In genomic region chr14:79507846-79508245, GRCm38 (mm10) we compare ENCODE assay signal across 18 mouse cellular contexts. TPM values are rescaled to one million over a fixed set of nuclear protein-coding genes. Genes with fewer than 3 reads are reported as not detected.
DNase-seq lines count a peak whose midpoint lies in the region; ATAC-seq and TF ChIP-seq lines count a peak whose summit lies in the region.
"Had no signal": no experiment of that assay in that cellular context is flagged by ENCODE, and none has a peak within 500 bp of the region (broad histone marks: within the 10 kb centered on the region; RNA-seq: fewer than 3 reads in every experiment).

No protein-coding gene starts in this region.

- no peak for ATAC-seq in liver, postnatal 0 days
- ATAC-seq in frontal cortex, adult (ENCODE audit: low TSS enrichment): no peak
- no peak for ATAC-seq in forebrain, embryonic 11.5 days (replicated peaks; ENCODE audit: low FRiP score)
- ATAC-seq: hindbrain, postnatal 0 days had no signal

- TF ChIP-seq EP300 in liver, postnatal 0 days (IDR thresholded peaks at IDR 0.05; ENCODE audit: low read depth): no peak

- DNase-seq in layer of hippocampus, adult 2 months (ENCODE audit: low spot score in 2 of 2): no peak
- no peak for DNase-seq in layer of hippocampus, postnatal 14 days (ENCODE audit: low spot score in 2 of 2)
- no peak for DNase-seq in limb, embryonic 10.5 days (ENCODE audit: low spot score)
- DNase-seq in liver, postnatal 0 days: no peak
- DNase-seq in urinary bladder, postnatal 25 days (ENCODE audit: low spot score): no peak
- no peak for DNase-seq in forebrain, embryonic 11.5 days (ENCODE audit: low spot score)
- DNase-seq: cerebellum, adult 18-20 months; gastrocnemius, postnatal 25 days; lung, postnatal 10 days; right cerebral cortex, postnatal 14 days; thymus, postnatal 4 days had no signal

- H3K36me3 ChIP-seq in limb, embryonic 10.5 days: no peaks in the 10 kb centered on the region
- H3K36me3 ChIP-seq in liver, postnatal 0 days (replicated peaks; ENCODE audit: insufficient read depth, low read length): no peaks in the 10 kb centered on the region
- H3K36me3 ChIP-seq in forebrain, embryonic 11.5 days (ENCODE audit: control insufficient read depth, insufficient read depth, low read length): no peaks in the 10 kb centered on the region
- H3K36me3 ChIP-seq: embryonic facial prominence, embryonic 13.5 days; G1E; heart, embryonic 13.5 days; neural tube, embryonic 12.5 days had no signal

- no peaks in the 10 kb centered on the region for H3K27me3 ChIP-seq in limb, embryonic 10.5 days (ENCODE audit: low read depth, poor library complexity, severe bottlenecking)
- H3K27me3 ChIP-seq in liver, postnatal 0 days (ENCODE audit: insufficient read depth, low read length): no peaks in the 10 kb centered on the region
- H3K27me3 ChIP-seq in forebrain, embryonic 11.5 days (ENCODE audit: control insufficient read depth, insufficient read depth, low read length): no peaks in the 10 kb centered on the region
- H3K27me3 ChIP-seq: embryonic facial prominence, embryonic 13.5 days; heart, embryonic 13.5 days; neural tube, embryonic 12.5 days had no signal

- H3K4me1 ChIP-seq in brown adipose tissue, adult 24 weeks (ENCODE audit: control insufficient read depth, insufficient read depth, insufficient read length, low read length): peaks cover 31% of the 10 kb centered on the region
- peaks cover 23% of the 10 kb centered on the region for H3K4me1 ChIP-seq in limb, embryonic 10.5 days
- H3K4me1 ChIP-seq in liver, postnatal 0 days (ENCODE audit: insufficient read depth): peaks cover 32% of the 10 kb centered on the region
- H3K4me1 ChIP-seq in forebrain, embryonic 11.5 days (replicated peaks; ENCODE audit: control insufficient read depth, insufficient read depth, low read length): no peaks in the 10 kb centered on the region
- H3K4me1 ChIP-seq: neural tube, embryonic 12.5 days had no signal

- H3K9ac ChIP-seq in liver, postnatal 0 days (replicated peaks): no peak overlapping the region
- no peak overlapping the region for H3K9ac ChIP-seq in forebrain, embryonic 11.5 days (ENCODE audit: low read length)
- H3K9ac ChIP-seq: embryonic facial prominence, embryonic 13.5 days; heart, embryonic 13.5 days; neural tube, embryonic 12.5 days had no signal

- H3K4me3 ChIP-seq in layer of hippocampus, adult 2 months: no peak overlapping the region
- no peak overlapping the region for H3K4me3 ChIP-seq in brown adipose tissue, adult 24 weeks (ENCODE audit: insufficient read depth, low read depth, low read length)
- H3K4me3 ChIP-seq in limb, embryonic 10.5 days: no peak overlapping the region
- no peak overlapping the region for H3K4me3 ChIP-seq in liver, postnatal 0 days (ENCODE audit: low read depth, low read length)
- H3K4me3 ChIP-seq in forebrain, embryonic 11.5 days (ENCODE audit: low read depth, low read length): no peak overlapping the region
- H3K4me3 ChIP-seq: embryonic facial prominence, embryonic 13.5 days; heart, embryonic 13.5 days; neural tube, embryonic 12.5 days had no signal

- TF ChIP-seq CTCF in layer of hippocampus, adult 2 months (conservative IDR thresholded peaks at IDR 0.05): no peak
- TF ChIP-seq CTCF in liver, postnatal 0 days (IDR thresholded peaks at IDR 0.05; ENCODE audit: low read depth): no peak

- 0 out of 2 replicates have a peak overlapping the region, but pooled peaks have one; percentile 0 for H3K4me2 ChIP-seq in liver, postnatal 0 days (ENCODE audit: low read depth, low read length)
- H3K4me2 ChIP-seq in forebrain, embryonic 11.5 days (ENCODE audit: low read depth, low read length, severe bottlenecking): no peak overlapping the region
- H3K4me2 ChIP-seq: embryonic facial prominence, embryonic 13.5 days; heart, embryonic 13.5 days; neural tube, embryonic 12.5 days had no signal

- H3K9me3 ChIP-seq in limb, embryonic 10.5 days (replicated peaks): no peaks in the 10 kb centered on the region
- H3K9me3 ChIP-seq in liver, postnatal 0 days (ENCODE audit: low read length): no peaks in the 10 kb centered on the region
- no peaks in the 10 kb centered on the region for H3K9me3 ChIP-seq in forebrain, embryonic 11.5 days (ENCODE audit: control insufficient read depth, low read length)
- H3K9me3 ChIP-seq: embryonic facial prominence, embryonic 13.5 days; G1E; heart, embryonic 13.5 days; neural tube, embryonic 12.5 days had no signal

- 97% methylated on average over 1 of the region's 1 CpGs for WGBS in limb, embryonic 10.5 days
- 63% methylated on average over 1 of the region's 1 CpGs for WGBS in liver, postnatal 0 days (ENCODE audit: insufficient replicate concordance)
- 77% methylated on average over 1 of the region's 1 CpGs for WGBS in forebrain, embryonic 11.5 days

- H3K27ac ChIP-seq in layer of hippocampus, adult 2 months: 0 out of 2 replicates have a peak overlapping the region, but pooled peaks have one; percentile 15
- peak overlapping the region; percentile 56 for H3K27ac ChIP-seq in brown adipose tissue, adult 24 weeks (replicated peaks; ENCODE audit: low read depth, low read length)
- H3K27ac ChIP-seq in limb, embryonic 10.5 days: peak overlapping the region; percentile 15; the same call in 1 of the 2 replicates
- H3K27ac ChIP-seq in liver, postnatal 0 days (ENCODE audit: low read depth): peak overlapping the region; percentile 59
- no peak overlapping the region for H3K27ac ChIP-seq in forebrain, embryonic 11.5 days (ENCODE audit: low read depth, low read length)
- H3K27ac ChIP-seq: embryonic facial prominence, embryonic 13.5 days; heart, embryonic 13.5 days; hindbrain, postnatal 0 days; neural tube, embryonic 12.5 days had no signal

RNA-seq across cellular contexts. Expression of gene Wbp4, which starts 26.5 kb away (rescaled TPM):
- total RNA-seq in layer of hippocampus, adult 2 months (2021): 10 to 100 TPM; 50.4 to 52.8 TPM
- 10 to 100 TPM; 44.0 to 47.7 TPM for total RNA-seq in layer of hippocampus, postnatal 14 days (2021)
- 25.0 and 28.1 TPM in 2 replicates for polyA plus RNA-seq in brown adipose tissue, adult 24 weeks (2012; ENCODE audit: insufficient read depth, insufficient read length, missing spikeins)
- 39.2 and 41.0 TPM in 2 replicates for polyA plus RNA-seq in limb, embryonic 10.5 days (2016; fragmentation: Nextera tagmentation; extraction: Ambion mirVana)
- polyA plus RNA-seq in liver, postnatal 0 days (2015; fragmentation: Nextera tagmentation; extraction: Ambion mirVana): 15.1 and 16.2 TPM in 2 replicates
- 58.4 and 58.6 TPM in 2 replicates for polyA plus RNA-seq in forebrain, embryonic 11.5 days (2014; fragmentation: Nextera tagmentation; extraction: Ambion mirVana)

RNA-seq across cellular contexts. Expression of gene Elf1, which starts 26.9 kb away (rescaled TPM):
- total RNA-seq in layer of hippocampus, adult 2 months (2021): 1 to 10 TPM; 4.6 to 4.8 TPM
- total RNA-seq in layer of hippocampus, postnatal 14 days (2021): 1 to 10 TPM; 6.0 to 6.3 TPM
- polyA plus RNA-seq in brown adipose tissue, adult 24 weeks (2012; ENCODE audit: insufficient read depth, insufficient read length, missing spikeins): 10.0 and 11.5 TPM in 2 replicates
- 3.6 and 5.8 TPM in 2 replicates for polyA plus RNA-seq in limb, embryonic 10.5 days (2016; fragmentation: Nextera tagmentation; extraction: Ambion mirVana)
- polyA plus RNA-seq in liver, postnatal 0 days (2015; fragmentation: Nextera tagmentation; extraction: Ambion mirVana): 9.0 and 11.0 TPM in 2 replicates
- polyA plus RNA-seq in forebrain, embryonic 11.5 days (2014; fragmentation: Nextera tagmentation; extraction: Ambion mirVana): 7.5 and 7.6 TPM in 2 replicates

RNA-seq across cellular contexts. Expression of gene Kbtbd6, which starts 56.2 kb away (rescaled TPM):
- total RNA-seq in layer of hippocampus, adult 2 months (2021): 1 to 10 TPM in 1 of 2 experiments, under 1 TPM in 1; 0.91 to 1.2 TPM
- 1 to 10 TPM in 1 of 2 experiments, under 1 TPM in 1; 0.86 to 1.5 TPM for total RNA-seq in layer of hippocampus, postnatal 14 days (2021)
- not detected in 2 replicates for polyA plus RNA-seq in brown adipose tissue, adult 24 weeks (2012; ENCODE audit: insufficient read depth, insufficient read length, missing spikeins)
- polyA plus RNA-seq in limb, embryonic 10.5 days (2016; fragmentation: Nextera tagmentation; extraction: Ambion mirVana): 5.3 TPM in 2 replicates
- 1.8 and 2.4 TPM in 2 replicates for polyA plus RNA-seq in liver, postnatal 0 days (2015; fragmentation: Nextera tagmentation; extraction: Ambion mirVana)
- 7.9 and 8.1 TPM in 2 replicates for polyA plus RNA-seq in forebrain, embryonic 11.5 days (2014; fragmentation: Nextera tagmentation; extraction: Ambion mirVana)
- total RNA-seq: gastrocnemius, postnatal 25 days had no signal
